Mouse (Mus musculus) ES-E14 (cell line): ENCODE results near the gene Atg9b.

Source experiments
- HCFC1 ChIP-seq: IDR thresholded peaks from 2 replicates; pipeline ENCODE4 v1.6.1; 2012; ENCODE audit warnings: low read length, inconsistent platforms, borderline replicate concordance; ENCODE audit not compliant: insufficient read depth
- MAFK ChIP-seq: IDR thresholded peaks from 2 replicates; pipeline ENCODE4 v1.6.1; 2014; ENCODE audit warnings: mild to moderate bottlenecking, low read depth, low read length, inconsistent platforms; ENCODE audit not compliant: insufficient read depth
- ZC3H11A ChIP-seq: IDR thresholded peaks from 2 replicates; pipeline ENCODE4 v1.6.1; 2012; ENCODE audit warnings: low read depth, mild to moderate bottlenecking, inconsistent platforms, low read length, borderline replicate concordance
- ZNF384 ChIP-seq: IDR thresholded peaks from 2 replicates; pipeline ENCODE4 v1.6.1; 2012; ENCODE audit warnings: low read depth, low read length, inconsistent platforms

- no peak for TF ChIP-seq ZC3H11A
- TF ChIP-seq HCFC1 = no peak
- TF ChIP-seq ZNF384 = no peak
- TF ChIP-seq MAFK = no peak
These were observed 22.0 kb upstream of the Atg9b start for GRCm38 (mm10) chr5:24413938-24414337.
